Mouse (Mus musculus) thymus, adult 2 months (tissue): ENCODE results near the gene Plekhs1. TPM values are rescaled to one million over a fixed set of nuclear protein-coding genes. Genes with fewer than 3 reads are reported as not detected.

Experiments
- DNase-seq: peaks from one replicate; pipeline ENCODE4 v3.0.0; 2021
- H3K27ac ChIP-seq: fragments of 200-500 bp; 2 replicates; pipeline ENCODE4 v1.5.1; 2012; ENCODE audit warnings: low read length, control low read depth; ENCODE audit not compliant: control insufficient read depth, insufficient read depth
- H3K27me3 ChIP-seq: fragments of 200-500 bp; 2 replicates; pipeline ENCODE4 v1.6.1; 2012; ENCODE audit warnings: mild to moderate bottlenecking, low read length, moderate library complexity, mixed read lengths; ENCODE audit not compliant: control insufficient read depth, insufficient read depth
- H3K36me3 ChIP-seq: fragments of 200-500 bp; 2 replicates; pipeline ENCODE4 v1.6.1; 2012; ENCODE audit warnings: mild to moderate bottlenecking, low read length, moderate library complexity; ENCODE audit not compliant: control insufficient read depth, insufficient read depth
- H3K4me1 ChIP-seq: fragments of 200-500 bp; replicated peaks from 2 replicates; pipeline ENCODE4 v1.6.1; 2012; ENCODE audit warnings: low read length; ENCODE audit not compliant: control insufficient read depth, insufficient read depth
- H3K4me3 ChIP-seq: fragments of 200-500 bp; 2 replicates; pipeline ENCODE4 v1.5.1; 2012; ENCODE audit warnings: mild to moderate bottlenecking, low read length, control low read depth, moderate library complexity; ENCODE audit not compliant: control insufficient read depth, insufficient read depth
- CTCF ChIP-seq: fragments of 200-500 bp; IDR thresholded peaks from 2 replicates; pipeline ENCODE4 v1.5.1; 2012; ENCODE audit warnings: mild to moderate bottlenecking, control low read depth, low read length, moderate library complexity, borderline replicate concordance; ENCODE audit not compliant: control insufficient read depth, poor library complexity, insufficient read depth; ENCODE audit errors: extremely low read depth
- POLR2A ChIP-seq: fragments of 200-500 bp; IDR thresholded peaks from 2 replicates; pipeline ENCODE4 v1.6.1; 2012; ENCODE audit warnings: mild to moderate bottlenecking, low read length, control low read depth, moderate library complexity; ENCODE audit not compliant: control insufficient read depth, poor library complexity, insufficient read depth; ENCODE audit errors: extremely low read depth
- WGBS: fragments of 180-500 bp; shearing (Covaris S2); methylation state at CpG from one replicate; pipeline ENCODE4 v1.1.7; 2018; 5-methylcytosine and 5-hydroxymethylcytosine counted together
- polyA plus RNA-seq: library from polyadenylated mRNA; depleted of rRNA; stranded (reverse); fragments of >200 nt; gene quantifications from 2 replicates; pipeline ENCODE4 v1.2.3, GENCODE M21; 2012; rRNA removed

Gene Plekhs1
- polyA plus RNA-seq = 0.98 and 1.1 TPM in 2 replicates

GRCm38 (mm10) chr19:56461522-56462101 is at the start of gene Plekhs1:
TSS of gene Plekhs1 (plus strand) at chr19:56461640.
- Histone ChIP-seq H3K4me3 (no peak within 1 kb of the TSS), H3K4me1 (peaks cover 3% of the 10 kb centered on the region; the same call in 1 of the 2 replicates), H3K36me3 (no peaks in the 10 kb centered on the region), H3K27ac (no peak within 1 kb of the TSS), H3K27me3 (no peaks in the 10 kb centered on the region)
- TF ChIP-seq POLR2A (no peak), CTCF (no peak)
- 89% methylated on average over 10 of the region's 10 CpGs for WGBS
- DNase-seq = no peak

GRCm38 (mm10) chr19:56418404-56418803 is 43.0 kb upstream of the Plekhs1 start:
- no peaks in the 10 kb centered on the region for H3K27me3 ChIP-seq
- no peaks in the 10 kb centered on the region for H3K4me1 ChIP-seq
- WGBS = 91% methylated on average over 4 of the region's 4 CpGs
- no peak for TF ChIP-seq POLR2A
- TF ChIP-seq CTCF = no peak
- no peaks in the 10 kb centered on the region for H3K36me3 ChIP-seq
- no peak for DNase-seq
- H3K27ac ChIP-seq = no peak overlapping the region
- H3K4me3 ChIP-seq = no peak overlapping the region

GRCm38 (mm10) chr19:56419452-56419851 is 42.0 kb upstream of the Plekhs1 start:
- Histone ChIP-seq H3K4me3 (no peak overlapping the region), H3K27ac (no peak overlapping the region), H3K27me3 (no peaks in the 10 kb centered on the region), H3K36me3 (no peaks in the 10 kb centered on the region), H3K4me1 (no peaks in the 10 kb centered on the region)
- no peak for TF ChIP-seq POLR2A
- 88% methylated on average over 9 of the region's 9 CpGs for WGBS
- DNase-seq = no peak

- TF ChIP-seq POLR2A (no peak), CTCF (no peak)
- H3K4me3 ChIP-seq = no peak overlapping the region
- no peaks in the 10 kb centered on the region for H3K4me1 ChIP-seq
- no peak overlapping the region for H3K27ac ChIP-seq
- H3K36me3 ChIP-seq = no peaks in the 10 kb centered on the region
- no peaks in the 10 kb centered on the region for H3K27me3 ChIP-seq
- DNase-seq = no peak
- WGBS = 89% methylated on average over 3 of the region's 3 CpGs
Observed at GRCm38 (mm10) chr19:56420345-56420744, 41.1 kb upstream of the Plekhs1 start.

GRCm38 (mm10) chr19:56422476-56423338 is 38.7 kb upstream of the Plekhs1 start:
- 75% methylated on average over 14 of the region's 14 CpGs for WGBS
- Histone ChIP-seq H3K36me3 (no peaks in the 10 kb centered on the region), H3K27ac (no peak overlapping the region), H3K4me3 (no peak overlapping the region), H3K27me3 (no peaks in the 10 kb centered on the region), H3K4me1 (no peaks in the 10 kb centered on the region)
- TF ChIP-seq CTCF = 0 out of 2 replicates have a peak, but pooled peaks have one; percentile 55
- TF ChIP-seq POLR2A = no peak
- DNase-seq = peak; percentile 64

- TF ChIP-seq POLR2A (no peak), CTCF (no peak)
- no peaks in the 10 kb centered on the region for H3K36me3 ChIP-seq
- no peak overlapping the region for H3K4me3 ChIP-seq
- 94% methylated on average over 12 of the region's 12 CpGs for WGBS
- H3K27ac ChIP-seq = no peak overlapping the region
- H3K27me3 ChIP-seq = no peaks in the 10 kb centered on the region
- DNase-seq = no peak
- H3K4me1 ChIP-seq = no peaks in the 10 kb centered on the region
Observed at GRCm38 (mm10) chr19:56423370-56423769, 38.1 kb upstream of the Plekhs1 start.
